Mouse (Mus musculus) ES-Bruce4 (cell line): ENCODE data around the gene Hmmr.

Experiments used
- CTCF ChIP-seq: IDR thresholded peaks from one replicate; pipeline ENCODE4 v1.8.1; 2011; ENCODE audit warnings: low read depth, low read length
- POLR2A ChIP-seq: IDR thresholded peaks from one replicate; pipeline ENCODE4 v1.8.1; 2011; ENCODE audit warnings: low read length; ENCODE audit not compliant: insufficient read depth

GRCm38 (mm10) chr11:40763395-40763794 lies 30.2 kb upstream of the Hmmr start:
- TF ChIP-seq POLR2A = no peak
- TF ChIP-seq CTCF = peak; percentile 31
